9 mouse cellular contexts compared by ENCODE assay signal in the genomic region with DNA sequence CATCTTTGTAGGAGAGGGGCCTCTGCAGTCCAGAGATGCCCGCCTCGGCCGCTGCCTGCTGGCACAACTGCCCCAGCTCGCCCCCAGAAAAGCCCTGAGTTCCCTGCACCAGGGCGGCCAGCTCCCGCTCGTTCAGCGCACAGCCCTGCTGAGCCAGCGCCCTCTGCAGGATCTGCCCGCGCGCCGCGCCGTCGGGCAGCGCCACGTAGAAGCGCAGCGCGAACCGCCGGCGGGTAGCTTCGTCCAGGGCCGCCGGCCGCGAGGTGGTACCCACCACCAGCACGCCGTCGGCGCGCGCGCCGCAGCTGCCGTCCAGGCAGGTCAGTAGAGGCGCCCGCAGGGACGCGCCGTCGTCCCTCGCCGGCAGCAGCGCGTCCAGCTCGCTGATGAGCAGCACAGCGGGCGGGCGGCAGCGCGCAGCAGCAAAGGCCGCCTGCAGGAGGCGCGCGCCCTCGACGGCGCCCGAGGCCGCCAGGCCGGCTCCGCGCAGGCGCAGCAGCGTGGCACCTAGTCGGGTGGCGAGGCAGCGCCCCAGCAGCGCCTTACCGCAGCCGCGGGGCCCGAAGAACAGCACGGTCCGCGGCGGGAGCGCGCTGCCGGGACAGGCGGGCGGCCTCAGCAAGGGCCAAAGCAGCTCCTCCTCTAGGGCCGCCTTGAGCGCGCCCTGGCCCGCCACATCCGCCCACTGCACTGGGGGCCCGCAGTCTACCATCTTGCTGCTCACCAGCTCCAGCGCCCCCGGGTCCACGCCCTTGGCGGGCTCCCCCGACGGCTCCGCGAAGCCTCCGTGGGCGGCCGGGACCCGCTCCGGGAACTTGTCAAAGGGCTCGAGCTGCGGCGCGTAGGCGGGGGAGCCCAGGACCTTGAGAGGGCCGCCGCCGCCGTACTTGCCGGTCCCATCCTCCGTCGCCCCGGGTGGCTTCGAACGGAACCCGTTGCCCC. TPM values are rescaled to one million over a fixed set of nuclear protein-coding genes. Genes with fewer than 3 reads are reported as not detected.
DNase-seq lines count a peak whose midpoint lies in the region; ATAC-seq and TF ChIP-seq lines count a peak whose summit lies in the region.
"Had no signal": no experiment of that assay in that cellular context is flagged by ENCODE, and none has a peak within 500 bp of the region (broad histone marks: within the 10 kb centered on the region; RNA-seq: fewer than 3 reads in every experiment).

No protein-coding gene starts in this region.

- H3K27ac ChIP-seq in left cerebral cortex, adult 2 months: no peak overlapping the region
- H3K27ac ChIP-seq in forebrain, embryonic 11.5 days (ENCODE audit: low read depth, low read length): no peak overlapping the region
- no peak overlapping the region for H3K27ac ChIP-seq in limb, embryonic 13.5 days
- H3K27ac ChIP-seq in neural tube, embryonic 14.5 days (ENCODE audit: low read depth, low read length): 0 out of 2 replicates have a peak overlapping the region, but pooled peaks have one; percentile 34
- H3K27ac ChIP-seq: macrophage had no signal

- peak; percentile 1; the same call in 1 of the 2 replicates for TF ChIP-seq CTCF in left cerebral cortex, adult 2 months (IDR thresholded peaks at IDR 0.05)

- no peak overlapping the region for H3K4me3 ChIP-seq in left cerebral cortex, adult 2 months
- H3K4me3 ChIP-seq in forebrain, embryonic 11.5 days (ENCODE audit: low read depth, low read length): peak overlapping the region; percentile 31
- peak overlapping the region; percentile 49 for H3K4me3 ChIP-seq in limb, embryonic 13.5 days
- H3K4me3 ChIP-seq in neural tube, embryonic 14.5 days (ENCODE audit: low read depth, low read length): peak overlapping the region; percentile 35

- H3K4me2 ChIP-seq in forebrain, embryonic 11.5 days (ENCODE audit: low read depth, low read length, severe bottlenecking): peak overlapping the region; percentile 53
- H3K4me2 ChIP-seq in limb, embryonic 13.5 days (replicated peaks): peak overlapping the region; percentile 81
- H3K4me2 ChIP-seq in neural tube, embryonic 14.5 days (ENCODE audit: low read depth, low read length): peak overlapping the region; percentile 47

- H3K4me1 ChIP-seq in forebrain, embryonic 11.5 days (replicated peaks; ENCODE audit: control insufficient read depth, insufficient read depth, low read length): peaks cover 15% of the 10 kb centered on the region; the same call in 1 of the 2 replicates
- H3K4me1 ChIP-seq in limb, embryonic 13.5 days: peaks cover 18% of the 10 kb centered on the region
- H3K4me1 ChIP-seq in neural tube, embryonic 14.5 days (ENCODE audit: control insufficient read depth, insufficient read depth, low read length): peaks cover 4% of the 10 kb centered on the region; the same call in 1 of the 2 replicates

- no peaks in the 10 kb centered on the region for H3K36me3 ChIP-seq in forebrain, embryonic 11.5 days (ENCODE audit: control insufficient read depth, insufficient read depth, low read length)
- H3K36me3 ChIP-seq in limb, embryonic 13.5 days: peaks cover 13% of the 10 kb centered on the region
- no peaks in the 10 kb centered on the region for H3K36me3 ChIP-seq in neural tube, embryonic 14.5 days (ENCODE audit: control insufficient read depth, insufficient read depth, low read length)

- ATAC-seq in forebrain, embryonic 11.5 days (replicated peaks; ENCODE audit: low FRiP score): peak; percentile 19; the same call in 1 of the 2 replicates
- no peak for ATAC-seq in limb, embryonic 13.5 days (ENCODE audit: low FRiP score, low read depth)
- ATAC-seq in neural tube, embryonic 14.5 days (ENCODE audit: low read depth): peak; percentile 14; the same call in 1 of the 2 replicates
- no peak for ATAC-seq in frontal cortex, adult (ENCODE audit: low TSS enrichment)

- no peaks in the 10 kb centered on the region for H3K9me3 ChIP-seq in forebrain, embryonic 11.5 days (ENCODE audit: control insufficient read depth, low read length)
- H3K9me3 ChIP-seq in limb, embryonic 13.5 days: 0 out of 2 replicates have a peak, but pooled peaks cover 4% of the 10 kb centered on the region
- H3K9me3 ChIP-seq in neural tube, embryonic 14.5 days (ENCODE audit: control insufficient read depth, low read length): no peaks in the 10 kb centered on the region

- intact Hi-C loops in left cerebral cortex, adult 2 months (cut with DNase I): no loop called here

- peaks cover 50% of the 10 kb centered on the region for H3K27me3 ChIP-seq in forebrain, embryonic 11.5 days (ENCODE audit: control insufficient read depth, insufficient read depth, low read length)
- peaks cover 80% of the 10 kb centered on the region for H3K27me3 ChIP-seq in limb, embryonic 13.5 days
- H3K27me3 ChIP-seq in neural tube, embryonic 14.5 days (ENCODE audit: control insufficient read depth, insufficient read depth, low read length): peaks cover 7% of the 10 kb centered on the region

- 13% methylated on average over 108 of the region's 120 CpGs for WGBS in forebrain, embryonic 11.5 days
- WGBS in limb, embryonic 13.5 days: 18% methylated on average over 108 of the region's 120 CpGs
- 7% methylated on average over 87 of the region's 120 CpGs for WGBS in neural tube, embryonic 14.5 days

- H3K9ac ChIP-seq in forebrain, embryonic 11.5 days (ENCODE audit: low read length): no peak overlapping the region
- H3K9ac ChIP-seq in limb, embryonic 13.5 days: peak overlapping the region; percentile 63
- no peak overlapping the region; the same call in 1 of the 2 replicates for H3K9ac ChIP-seq in neural tube, embryonic 14.5 days (replicated peaks; ENCODE audit: low read depth, low read length)

- no peak for DNase-seq in left cerebral cortex, adult 2 months (ENCODE audit: extremely low spot score in 1 of 2, low spot score in 2 of 2)
- no peak for DNase-seq in left cerebral cortex, adult 18-20 months (ENCODE audit: low spot score in 2 of 2)
- peak; percentile 74 for DNase-seq in forebrain, embryonic 11.5 days (ENCODE audit: low spot score)
- DNase-seq in right cerebral cortex, postnatal 10 days (ENCODE audit: low spot score in 2 of 2): no peak
- no peak for DNase-seq in layer of hippocampus, adult 8-10 months (ENCODE audit: low spot score in 2 of 2)

RNA-seq across cellular contexts. Expression of gene Gm47841, which starts 5.6 kb away (rescaled TPM):
- total RNA-seq in left cerebral cortex, adult 2 months (2021): not detected
- not detected for total RNA-seq in left cerebral cortex, adult 18-20 months (2021)
- not detected in 2 replicates for polyA plus RNA-seq in forebrain, embryonic 11.5 days (2014; fragmentation: Nextera tagmentation; extraction: Ambion mirVana)
- not detected in 2 replicates for polyA plus RNA-seq in limb, embryonic 13.5 days (2015; fragmentation: Nextera tagmentation; extraction: Ambion mirVana)
- not detected in 2 replicates for polyA plus RNA-seq in neural tube, embryonic 14.5 days (2014; fragmentation: Nextera tagmentation; extraction: Ambion mirVana)
- not detected for total RNA-seq in layer of hippocampus, adult 8-10 months (2022)
- polyA plus RNA-seq: macrophage had no signal

RNA-seq across cellular contexts. Expression of gene Fignl2, which starts 25.5 kb away (rescaled TPM):
- 1 to 10 TPM; 1.2 to 1.4 TPM for total RNA-seq in left cerebral cortex, adult 2 months (2021)
- total RNA-seq in left cerebral cortex, adult 18-20 months (2021): 1 to 10 TPM; 1.3 to 1.4 TPM
- 0.52 and 0.76 TPM in 2 replicates for polyA plus RNA-seq in forebrain, embryonic 11.5 days (2014; fragmentation: Nextera tagmentation; extraction: Ambion mirVana)
- 0.20 and 0.26 TPM in 2 replicates for polyA plus RNA-seq in limb, embryonic 13.5 days (2015; fragmentation: Nextera tagmentation; extraction: Ambion mirVana)
- polyA plus RNA-seq in neural tube, embryonic 14.5 days (2014; fragmentation: Nextera tagmentation; extraction: Ambion mirVana): 0.12 and 0.33 TPM in 2 replicates
- 1 to 10 TPM; 1.3 to 2.4 (median 1.8) TPM for total RNA-seq in layer of hippocampus, adult 8-10 months (2022)

Comparison
In these comparisons a context has a peak if more than half of its experiments do, and no peak if none do; other contexts are left out.
1. ATAC-seq: peak in forebrain, embryonic 11.5 days (single experiment) and neural tube, embryonic 14.5 days (single experiment); none in limb, embryonic 13.5 days (single experiment) and frontal cortex, adult (single experiment).
2. Peak in every context shown above with its lines, with median percentiles within 50 percentile points of each other: H3K4me2 ChIP-seq.